Mouse (Mus musculus): ENCODE data around the gene Mief2. TPM values are rescaled to one million over a fixed set of nuclear protein-coding genes. Genes with fewer than 3 reads are reported as not detected.

The Mief2 gene
- polyA plus RNA-seq, 1 experiment from 2014 or later, result 11.0 TPM

DNA sequence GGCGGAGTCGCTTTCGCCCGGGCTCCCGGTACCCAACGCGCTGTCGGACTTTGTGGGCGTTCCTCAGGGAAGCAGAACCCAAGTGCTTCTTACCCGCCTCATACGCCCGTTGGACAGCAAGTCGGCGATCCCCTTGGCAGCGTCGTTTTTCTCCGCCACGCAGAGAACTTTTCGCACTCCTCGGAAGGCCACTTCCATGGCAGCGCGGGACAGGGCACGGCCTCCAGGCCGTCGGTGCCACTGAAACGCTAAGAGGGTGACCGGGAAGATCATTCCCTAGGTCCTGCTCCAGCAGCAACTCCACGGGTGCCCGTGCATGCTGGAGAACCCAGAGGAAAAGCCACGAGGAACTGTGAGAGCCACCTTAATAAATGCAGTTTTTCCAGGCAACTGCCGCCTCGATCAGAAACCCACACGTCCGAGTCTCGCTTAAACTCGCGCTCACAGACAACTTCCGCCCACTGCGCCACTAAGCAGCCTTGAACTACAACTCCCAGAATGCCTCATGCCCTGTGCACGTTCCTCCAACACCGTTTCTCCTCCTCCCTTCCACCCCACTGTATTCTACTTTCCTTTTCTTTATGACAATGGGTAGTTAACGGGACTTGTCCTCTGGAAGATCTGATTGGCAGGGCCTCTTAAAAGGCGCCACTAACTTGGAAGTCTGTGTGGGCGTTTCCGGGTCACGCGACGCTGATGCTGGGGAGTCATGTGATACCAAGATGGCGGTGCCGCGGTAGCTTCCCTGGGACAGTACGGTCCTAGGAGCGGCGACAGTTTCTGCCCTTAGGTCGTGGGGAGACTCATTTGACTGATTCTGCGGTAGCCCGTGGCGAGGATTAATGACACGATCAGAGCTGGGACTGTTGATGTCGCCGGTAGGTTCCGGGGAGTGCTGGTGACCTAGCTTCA is 48.9 kb downstream of the Mief2 start, which contains the start of the genes Top3a and Smcr8:
Gene Top3a, minus strand, starts transcription at position 537 of the 912 bp plus-strand sequence.
Gene Smcr8, plus strand, starts transcription at position 696 of the 912 bp plus-strand sequence.
- DNase-seq (ENCODE audit: low spot score), result peak; percentile 92

DNA sequence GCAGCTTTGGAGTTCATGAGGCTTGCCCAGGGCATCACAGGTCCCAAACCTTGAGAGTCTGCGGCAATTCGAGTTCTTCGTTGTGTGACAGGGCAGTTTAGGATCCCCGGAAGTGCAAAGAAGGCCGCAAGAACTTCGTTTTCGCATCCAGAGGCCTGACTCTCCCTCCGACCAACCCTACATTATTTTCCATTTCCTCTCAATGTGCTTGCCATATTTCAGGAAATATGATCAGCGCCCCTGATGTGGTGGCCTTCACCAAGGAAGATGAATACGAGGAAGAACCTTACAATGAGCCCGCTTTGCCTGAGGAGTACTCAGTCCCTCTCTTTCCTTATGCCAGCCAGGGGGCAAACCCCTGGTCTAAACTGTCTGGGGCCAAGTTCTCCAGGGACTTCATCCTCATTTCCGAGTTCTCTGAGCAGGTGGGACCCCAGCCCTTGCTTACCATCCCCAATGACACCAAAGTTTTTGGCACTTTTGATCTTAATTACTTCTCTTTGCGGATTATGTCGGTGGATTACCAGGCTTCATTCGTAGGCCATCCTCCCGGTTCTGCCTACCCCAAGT is 49.7 kb downstream of the Mief2 start:
- no peak for DNase-seq (ENCODE audit: low spot score)

DNA sequence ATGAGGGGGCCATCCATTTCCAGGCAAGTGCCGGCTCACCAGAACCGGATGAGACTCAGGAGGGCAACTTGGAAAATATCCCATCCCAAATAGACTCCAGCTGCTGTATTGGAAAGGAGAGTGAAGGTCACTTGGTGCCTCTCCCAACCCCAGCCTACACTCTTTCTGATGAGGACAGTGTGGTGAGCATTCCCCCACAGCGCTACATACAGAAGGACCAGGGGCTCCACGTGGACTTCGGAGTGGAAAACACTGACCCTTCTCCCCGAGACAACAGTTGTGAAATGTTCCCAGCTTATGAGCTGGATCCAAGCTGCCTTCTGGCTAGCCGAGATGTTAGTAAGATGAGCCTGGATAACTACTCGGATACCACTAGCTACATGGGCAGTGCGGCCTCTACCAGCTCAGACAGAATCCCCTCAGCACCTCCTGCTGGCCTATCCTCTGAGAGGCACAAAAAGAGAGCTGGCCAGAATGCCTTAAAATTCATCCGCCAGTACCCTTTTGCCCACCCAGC is 51.5 kb downstream of the Mief2 start:
- no peak for DNase-seq (ENCODE audit: low spot score)

Small RNAs within 50 kb of the gene (microRNA-seq; reads per million reads assigned to microRNA genes)
- gene Mir5100 (ENCODE audit: borderline number of aligned reads), result 6.7 reads per million, percentile 11 among the genes with 10 or more reads in this experiment

Other genes starting within 250 kb of the Mief2 start
- gene Alkbh5, start 192.0 kb upstream of the Mief2 start, polyA plus RNA-seq (2015; fragmentation: Nextera tagmentation; extraction: Ambion mirVana), result 31.8 and 41.4 TPM in 2 replicates
- gene Llgl1, start 28.7 kb upstream of the Mief2 start, polyA plus RNA-seq (2015; fragmentation: Nextera tagmentation; extraction: Ambion mirVana), result 27.0 and 29.0 TPM in 2 replicates
- gene Flii, start 1.1 kb upstream of the Mief2 start, polyA plus RNA-seq (2015; fragmentation: Nextera tagmentation; extraction: Ambion mirVana), result 72.6 and 78.7 TPM in 2 replicates
- 13.5 and 14.5 TPM in 2 replicates for gene Top3a, start 49.0 kb downstream of the Mief2 start, polyA plus RNA-seq (2015; fragmentation: Nextera tagmentation; extraction: Ambion mirVana)
- 4.7 TPM in 2 replicates for gene Smcr8, start 49.1 kb downstream of the Mief2 start, polyA plus RNA-seq (2015; fragmentation: Nextera tagmentation; extraction: Ambion mirVana)
- gene Shmt1, start 83.3 kb downstream of the Mief2 start, polyA plus RNA-seq (2015; fragmentation: Nextera tagmentation; extraction: Ambion mirVana), result 63.4 and 67.0 TPM in 2 replicates
- 32.2 and 33.2 TPM in 2 replicates for gene Dhrs7b, start 102.2 kb downstream of the Mief2 start, polyA plus RNA-seq (2015; fragmentation: Nextera tagmentation; extraction: Ambion mirVana)
- 46.0 and 52.0 TPM in 2 replicates for gene Tmem11, start 150.9 kb downstream of the Mief2 start, polyA plus RNA-seq (2015; fragmentation: Nextera tagmentation; extraction: Ambion mirVana)
- gene Natd1, start 186.4 kb downstream of the Mief2 start, polyA plus RNA-seq (2015; fragmentation: Nextera tagmentation; extraction: Ambion mirVana), result 11.9 and 15.0 TPM in 2 replicates
- 70.5 and 73.5 TPM in 2 replicates for gene Map2k3, start 203.6 kb downstream of the Mief2 start, polyA plus RNA-seq (2015; fragmentation: Nextera tagmentation; extraction: Ambion mirVana)

Data from thymus, postnatal 0 days (tissue).